Mouse (Mus musculus) layer of hippocampus, postnatal 36 days (tissue): ENCODE measurements around the gene Nsmce3. TPM values are rescaled to one million over a fixed set of nuclear protein-coding genes. Genes with fewer than 3 reads are reported as not detected.

Experiments
- DNase-seq, 2 experiments: peaks; one replicate each; pipeline ENCODE4 v3.0.0; 2022
- total RNA-seq, 2 experiments: library from RNA; stranded (reverse); gene quantifications; 2 replicates each; pipeline ENCODE4 v1.2.3; 2021

The Nsmce3 gene
- total RNA-seq, 2 experiments from 2014 or later = 18.6 to 19.0 TPM

- no peak for DNase-seq
Measured at GRCm38 (mm10) chr7:64856526-64857082, 16.2 kb downstream of the Nsmce3 start.

GRCm38 (mm10) chr7:64855976-64856375 is 16.8 kb downstream of the Nsmce3 start:
- no peak for DNase-seq

GRCm38 (mm10) chr7:64855389-64855927 is 17.3 kb downstream of the Nsmce3 start:
- no peak for DNase-seq

- DNase-seq = no peak
Measured at GRCm38 (mm10) chr7:64850791-64851190, 22.0 kb downstream of the Nsmce3 start.

GRCm38 (mm10) chr7:64847366-64847899 is 25.4 kb downstream of the Nsmce3 start:
- DNase-seq = no peak

- no peak for DNase-seq
Measured at GRCm38 (mm10) chr7:64846061-64846460, 26.7 kb downstream of the Nsmce3 start.

- DNase-seq = peak in 1 of 2 experiments; percentile 15
Measured at GRCm38 (mm10) chr7:64840946-64841659, 31.7 kb downstream of the Nsmce3 start.

- DNase-seq = no peak
Measured at GRCm38 (mm10) chr7:64840576-64840895, 32.3 kb downstream of the Nsmce3 start.

GRCm38 (mm10) chr7:64839801-64840575 is 32.8 kb downstream of the Nsmce3 start:
- peak; percentile 50 to 66 for DNase-seq

- no peak for DNase-seq
Measured at GRCm38 (mm10) chr7:64839281-64839680, 33.5 kb downstream of the Nsmce3 start.

- no peak for DNase-seq
Measured at GRCm38 (mm10) chr7:64830214-64830995, 42.4 kb downstream of the Nsmce3 start.

- no peak for DNase-seq
Measured at GRCm38 (mm10) chr7:64821081-64821480, 51.7 kb downstream of the Nsmce3 start.

GRCm38 (mm10) chr7:64819683-64820082 is 53.1 kb downstream of the Nsmce3 start:
- DNase-seq = no peak
